Mouse (Mus musculus): ENCODE data around the gene 1700022I11Rik.

DNA sequence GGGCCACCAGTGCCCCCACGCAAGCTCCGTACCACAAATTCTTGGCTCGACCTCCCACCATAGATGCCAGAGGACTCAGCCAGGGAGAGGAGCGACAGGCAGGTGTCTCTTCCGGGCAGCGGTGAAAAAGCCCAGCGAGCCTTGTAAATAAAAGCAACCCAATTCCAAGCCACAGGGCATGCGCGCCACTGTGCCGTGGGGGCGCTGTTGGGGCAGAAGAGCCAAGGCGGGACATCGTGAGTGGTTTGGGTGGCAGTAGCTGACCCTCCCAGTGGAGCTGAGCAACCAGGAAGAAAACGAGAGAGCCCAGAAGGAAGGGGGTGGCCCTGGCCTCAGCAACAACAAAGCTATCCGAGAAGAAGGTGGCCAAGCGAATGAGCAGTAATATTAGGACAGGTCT is 51.5 kb downstream of the 1700022I11Rik start:
- TF ChIP-seq POLR2A (IDR thresholded peaks at IDR 0.05; ENCODE audit: control insufficient read depth, low read depth, low read length) (no peak), CTCF (IDR thresholded peaks at IDR 0.05; ENCODE audit: control insufficient read depth, insufficient read depth, insufficient replicate concordance, low read depth, low read length) (no peak)

All from testis, adult 2 months (tissue).